Mouse (Mus musculus): Measurements from ENCODE around the gene Lipm. TPM values are rescaled to one million over a fixed set of nuclear protein-coding genes. Genes with fewer than 3 reads are reported as not detected.

Gene Lipm
- polyA plus RNA-seq, 1 experiment from 2014 or later: not detected

- no peak for DNase-seq (ENCODE audit: low spot score)
- Histone ChIP-seq H3K4me1 (ENCODE audit: control insufficient read depth, insufficient read depth, low read length) (no peaks in the 10 kb centered on the region), H3K9me3 (ENCODE audit: control insufficient read depth, low read length) (no peaks in the 10 kb centered on the region), H3K27ac (replicated peaks; ENCODE audit: low read depth, low read length) (no peak overlapping the region), H3K27me3 (ENCODE audit: control insufficient read depth, insufficient read depth, low read length) (no peaks in the 10 kb centered on the region), H3K9ac (ENCODE audit: low read length) (no peak overlapping the region), H3K4me2 (ENCODE audit: low read depth, severe bottlenecking) (no peak overlapping the region), H3K4me3 (ENCODE audit: low read depth, low read length) (no peak overlapping the region), H3K36me3 (ENCODE audit: control insufficient read depth, insufficient read depth, low read length) (no peaks in the 10 kb centered on the region)
- no peak for ATAC-seq (ENCODE audit: insufficient number of reproducible peaks, low FRiP score, low TSS enrichment, low read depth)
These were observed 68.4 kb downstream of the Lipm start for GRCm38 (mm10) chr19:34169121-34169520.

- Histone ChIP-seq H3K4me3 (ENCODE audit: low read depth, low read length) (no peak overlapping the region), H3K9me3 (ENCODE audit: control insufficient read depth, low read length) (no peaks in the 10 kb centered on the region), H3K9ac (ENCODE audit: low read length) (no peak overlapping the region), H3K27me3 (ENCODE audit: control insufficient read depth, insufficient read depth, low read length) (no peaks in the 10 kb centered on the region), H3K36me3 (ENCODE audit: control insufficient read depth, insufficient read depth, low read length) (no peaks in the 10 kb centered on the region), H3K4me1 (ENCODE audit: control insufficient read depth, insufficient read depth, low read length) (no peaks in the 10 kb centered on the region), H3K27ac (replicated peaks; ENCODE audit: low read depth, low read length) (no peak overlapping the region), H3K4me2 (ENCODE audit: low read depth, severe bottlenecking) (no peak overlapping the region)
- 53% methylated on average over 3 of the region's 3 CpGs for WGBS
- ATAC-seq (ENCODE audit: insufficient number of reproducible peaks, low FRiP score, low TSS enrichment, low read depth) (no peak), DNase-seq (ENCODE audit: low spot score) (no peak)
These were observed 70.4 kb downstream of the Lipm start for GRCm38 (mm10) chr19:34171167-34171566.

Small RNA genes lying within 50 kb of the gene (microRNA-seq; reads per million reads assigned to microRNA genes)
- gene Gm23334: not detected

Other genes starting within 250 kb of the Lipm start
- not detected in 2 replicates for gene Lipf, start 139.7 kb upstream of the Lipm start, polyA plus RNA-seq (2014; fragmentation: Nextera tagmentation; extraction: Ambion mirVana)
- gene Lipk, start 92.6 kb upstream of the Lipm start, polyA plus RNA-seq (2014; fragmentation: Nextera tagmentation; extraction: Ambion mirVana): not detected in 2 replicates
- not detected in 2 replicates for gene Lipn, start 33.6 kb upstream of the Lipm start, polyA plus RNA-seq (2014; fragmentation: Nextera tagmentation; extraction: Ambion mirVana)
- gene Ankrd22, start 65.1 kb downstream of the Lipm start, polyA plus RNA-seq (2014; fragmentation: Nextera tagmentation; extraction: Ambion mirVana): 0.16 TPM in 1 of 2 replicates, not detected in the other
- 11.9 and 12.0 TPM in 2 replicates for gene Stambpl1, start 91.3 kb downstream of the Lipm start, polyA plus RNA-seq (2014; fragmentation: Nextera tagmentation; extraction: Ambion mirVana)
- 43.5 and 48.5 TPM in 2 replicates for gene Acta2, start 154.7 kb downstream of the Lipm start, polyA plus RNA-seq (2014; fragmentation: Nextera tagmentation; extraction: Ambion mirVana)
- 0.44 and 0.72 TPM in 2 replicates for gene Fas, start 189.7 kb downstream of the Lipm start, polyA plus RNA-seq (2014; fragmentation: Nextera tagmentation; extraction: Ambion mirVana)